Mouse (Mus musculus): ENCODE data around the gene Tcf3. TPM values are rescaled to one million over a fixed set of nuclear protein-coding genes. Genes with fewer than 3 reads are reported as not detected.
A peak's percentile ranks its signal among the peaks of the same experiment; 100 is the strongest.

Gene Tcf3
- polyA plus RNA-seq, 2 experiments = 129 to 191 TPM

DNA sequence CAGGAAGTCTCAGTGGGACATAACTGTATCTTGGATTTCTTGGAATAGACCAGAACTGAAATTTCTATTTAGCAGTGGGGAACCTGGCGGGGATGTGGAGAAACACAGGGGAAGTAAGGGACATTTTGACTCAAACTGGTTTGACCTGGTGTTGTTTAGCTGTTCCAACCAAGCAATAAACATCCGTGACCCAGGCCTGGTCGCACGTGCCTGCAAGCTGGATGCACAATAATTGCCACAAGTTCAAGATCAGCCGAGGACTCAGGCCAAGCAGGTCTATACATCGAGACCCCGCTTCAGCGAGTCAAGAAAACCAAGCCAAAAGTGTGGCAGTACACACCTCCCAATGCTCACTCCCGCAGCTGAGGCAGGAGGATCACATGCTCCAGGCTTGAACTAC, 61.5 kb downstream of the Tcf3 start:
- H3K9me3 ChIP-seq (ENCODE audit: control insufficient read depth, low read length) = no peaks in the 10 kb centered on the region
- WGBS = 53% methylated on average over 9 of the region's 9 CpGs
- H3K9ac ChIP-seq (ENCODE audit: low read depth, low read length, severe bottlenecking) = 0 out of 2 replicates have a peak overlapping the region, but pooled peaks have one; percentile 0
- DNase-seq (ENCODE audit: low spot score) = no peak
- peak overlapping the region; percentile 29 for H3K4me3 ChIP-seq (replicated peaks; ENCODE audit: low read length)
- no peak for ATAC-seq (ENCODE audit: low FRiP score, low read depth)
- H3K4me1 ChIP-seq (ENCODE audit: control insufficient read depth, insufficient read depth, low read length) = peaks cover 7% of the 10 kb centered on the region
- TF ChIP-seq POLR2A (IDR thresholded peaks at IDR 0.05; ENCODE audit: borderline replicate concordance, extremely low read depth, insufficient read depth, insufficient read length) = no peak
- H3K27me3 ChIP-seq (ENCODE audit: control insufficient read depth, insufficient read depth, low read length) = no peaks in the 10 kb centered on the region
- H3K36me3 ChIP-seq (ENCODE audit: control insufficient read depth, insufficient read depth, low read length) = no peaks in the 10 kb centered on the region
- no peak overlapping the region for H3K27ac ChIP-seq (replicated peaks; ENCODE audit: low read depth, low read length)
- H3K4me2 ChIP-seq (replicated peaks; ENCODE audit: low read depth, low read length, severe bottlenecking) = peak overlapping the region; percentile 32

DNA sequence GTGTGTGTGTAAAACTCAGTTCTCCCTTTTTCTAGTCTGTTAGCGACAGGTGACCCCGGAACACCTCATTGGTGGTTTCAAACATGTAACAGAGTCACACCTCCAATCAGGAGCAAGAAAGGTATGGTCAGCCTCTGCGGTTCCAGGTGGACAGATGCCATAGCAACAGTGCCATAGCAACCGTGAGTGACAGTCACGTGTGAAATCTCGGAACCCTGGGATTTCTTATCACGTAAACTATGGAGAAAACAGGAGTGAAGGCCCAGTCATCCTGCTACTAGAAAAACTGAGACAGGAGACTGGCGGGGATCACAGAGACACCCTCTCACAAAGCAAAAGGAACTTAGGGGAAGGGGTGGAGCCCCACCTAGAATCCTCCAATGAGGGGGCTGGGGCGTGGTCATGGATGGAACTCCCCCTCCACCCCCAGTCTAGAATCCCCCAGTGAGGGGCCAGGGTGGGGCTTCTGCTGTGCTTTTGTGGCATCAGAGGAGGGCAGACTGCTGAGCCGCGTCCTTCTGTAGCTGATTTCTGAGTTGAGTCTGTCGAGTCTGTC, 62.0 kb downstream of the Tcf3 start:
- WGBS = 2% methylated on average over 12 of the region's 12 CpGs
- Histone ChIP-seq H3K36me3 (ENCODE audit: control insufficient read depth, insufficient read depth, low read length) (no peaks in the 10 kb centered on the region), H3K4me2 (replicated peaks; ENCODE audit: low read depth, low read length, severe bottlenecking) (peak overlapping the region; percentile 32), H3K27ac (replicated peaks; ENCODE audit: low read depth, low read length) (no peak overlapping the region), H3K27me3 (ENCODE audit: control insufficient read depth, insufficient read depth, low read length) (no peaks in the 10 kb centered on the region), H3K4me1 (ENCODE audit: control insufficient read depth, insufficient read depth, low read length) (peaks cover 7% of the 10 kb centered on the region), H3K9me3 (ENCODE audit: control insufficient read depth, low read length) (no peaks in the 10 kb centered on the region), H3K9ac (ENCODE audit: low read depth, low read length, severe bottlenecking) (0 out of 2 replicates have a peak overlapping the region, but pooled peaks have one; percentile 0), H3K4me3 (replicated peaks; ENCODE audit: low read length) (peak overlapping the region; percentile 29)
- ATAC-seq (ENCODE audit: low FRiP score, low read depth) (peak; percentile 86), DNase-seq (ENCODE audit: low spot score) (peak; percentile 87)
- no peak for TF ChIP-seq POLR2A (IDR thresholded peaks at IDR 0.05; ENCODE audit: borderline replicate concordance, extremely low read depth, insufficient read depth, insufficient read length)

DNA sequence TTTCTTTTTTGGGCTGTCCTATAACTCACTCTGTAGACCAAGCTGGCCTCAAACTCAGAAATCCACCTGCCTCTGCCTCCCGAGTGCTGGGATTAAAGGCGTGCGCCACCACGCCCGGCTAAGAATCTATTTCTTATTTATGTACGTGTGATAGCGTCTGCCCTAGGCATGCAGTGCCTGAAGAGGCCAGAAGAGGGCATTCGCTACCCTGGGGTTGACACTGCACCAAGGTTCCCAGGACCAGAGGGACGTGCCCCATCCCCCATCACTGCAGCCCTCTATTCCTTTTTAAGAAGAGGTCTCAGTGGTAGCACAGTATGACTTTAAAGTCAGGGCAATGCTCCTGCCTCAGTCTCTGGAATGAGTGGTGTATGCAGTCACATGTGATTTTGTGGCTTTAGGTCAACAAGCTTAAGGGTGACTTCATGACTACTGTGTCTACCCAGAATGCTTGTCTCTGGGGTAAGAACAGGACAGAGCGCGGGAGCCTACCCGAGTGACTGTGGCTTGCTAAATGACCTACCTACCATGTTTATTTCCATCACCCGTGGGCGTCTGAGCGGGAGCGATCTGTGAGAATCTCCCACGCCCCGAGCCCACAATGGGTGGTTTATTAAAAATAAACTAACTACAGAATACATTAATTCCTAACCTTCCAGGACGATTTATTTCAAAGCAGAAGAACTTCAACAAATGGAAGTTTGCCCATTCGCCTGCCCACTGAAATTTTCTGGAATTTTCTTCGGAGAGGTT, 63.3 kb downstream of the Tcf3 start:
- Histone ChIP-seq H3K27ac (replicated peaks; ENCODE audit: low read depth, low read length) (no peak overlapping the region), H3K4me1 (ENCODE audit: control insufficient read depth, insufficient read depth, low read length) (peaks cover 7% of the 10 kb centered on the region), H3K9me3 (ENCODE audit: control insufficient read depth, low read length) (no peaks in the 10 kb centered on the region), H3K36me3 (ENCODE audit: control insufficient read depth, insufficient read depth, low read length) (no peaks in the 10 kb centered on the region), H3K9ac (ENCODE audit: low read depth, low read length, severe bottlenecking) (no peak overlapping the region), H3K27me3 (ENCODE audit: control insufficient read depth, insufficient read depth, low read length) (no peaks in the 10 kb centered on the region), H3K4me2 (replicated peaks; ENCODE audit: low read depth, low read length, severe bottlenecking) (no peak overlapping the region), H3K4me3 (replicated peaks; ENCODE audit: low read length) (no peak overlapping the region)
- TF ChIP-seq POLR2A (IDR thresholded peaks at IDR 0.05; ENCODE audit: borderline replicate concordance, extremely low read depth, insufficient read depth, insufficient read length) = no peak
- DNase-seq (ENCODE audit: low spot score) (no peak), ATAC-seq (ENCODE audit: low FRiP score, low read depth) (no peak)
- 83% methylated on average over 21 of the region's 21 CpGs for WGBS

DNA sequence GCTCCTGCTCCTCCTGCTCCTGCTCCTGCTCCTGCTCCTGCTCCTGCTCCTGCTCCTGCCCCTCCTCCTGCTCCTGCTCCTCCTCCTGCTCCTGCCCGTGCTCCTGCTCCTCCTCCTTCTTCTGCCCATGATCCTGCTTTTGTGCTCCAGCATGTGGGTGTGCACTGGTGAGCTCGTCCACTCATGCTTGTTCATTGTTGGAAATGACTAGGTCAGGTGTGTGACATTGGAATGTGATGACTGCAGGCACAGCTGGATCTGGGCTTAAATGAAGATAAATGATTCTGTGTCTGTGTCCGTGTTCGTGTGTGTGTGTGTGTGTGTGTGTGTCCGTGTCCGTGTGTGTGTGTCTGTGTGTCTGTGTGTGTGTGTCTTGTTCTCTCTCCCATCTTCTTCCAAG, 65.1 kb downstream of the Tcf3 start:
- 89% methylated on average over 6 of the region's 6 CpGs for WGBS
- no peak overlapping the region for H3K27ac ChIP-seq (replicated peaks; ENCODE audit: low read depth, low read length)
- H3K36me3 ChIP-seq (ENCODE audit: control insufficient read depth, insufficient read depth, low read length) = no peaks in the 10 kb centered on the region
- H3K9ac ChIP-seq (ENCODE audit: low read depth, low read length, severe bottlenecking) = no peak overlapping the region
- H3K4me1 ChIP-seq (ENCODE audit: control insufficient read depth, insufficient read depth, low read length) = peaks cover 7% of the 10 kb centered on the region
- TF ChIP-seq POLR2A (IDR thresholded peaks at IDR 0.05; ENCODE audit: borderline replicate concordance, extremely low read depth, insufficient read depth, insufficient read length) = no peak
- H3K27me3 ChIP-seq (ENCODE audit: control insufficient read depth, insufficient read depth, low read length) = no peaks in the 10 kb centered on the region
- H3K4me2 ChIP-seq (replicated peaks; ENCODE audit: low read depth, low read length, severe bottlenecking) = no peak overlapping the region
- no peaks in the 10 kb centered on the region for H3K9me3 ChIP-seq (ENCODE audit: control insufficient read depth, low read length)
- DNase-seq (ENCODE audit: low spot score) = no peak
- no peak overlapping the region for H3K4me3 ChIP-seq (replicated peaks; ENCODE audit: low read length)
- no peak for ATAC-seq (ENCODE audit: low FRiP score, low read depth)

DNA sequence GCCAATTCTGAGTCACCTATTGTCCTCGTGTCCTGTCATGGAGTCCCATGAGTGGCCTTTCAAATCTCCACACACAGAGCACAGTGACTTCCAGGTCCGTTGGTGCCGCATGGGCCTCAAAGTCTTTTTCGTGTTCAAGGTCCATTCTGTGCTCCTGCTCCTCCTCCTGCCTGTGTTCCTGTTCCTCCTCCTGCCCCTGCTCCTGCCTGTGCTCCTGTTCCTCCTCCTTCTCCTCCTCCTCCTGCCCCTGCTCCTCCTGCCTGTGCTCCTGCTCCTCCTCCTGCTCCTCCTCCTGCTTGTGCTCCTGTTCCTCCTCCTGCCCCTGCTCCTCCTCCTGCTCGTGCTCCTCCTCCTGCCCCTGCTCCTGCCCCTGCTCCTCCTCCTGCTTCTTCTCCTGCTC, 65.5 kb downstream of the Tcf3 start:
- DNase-seq (ENCODE audit: low spot score) (no peak), ATAC-seq (ENCODE audit: low FRiP score, low read depth) (no peak)
- H3K36me3 ChIP-seq (ENCODE audit: control insufficient read depth, insufficient read depth, low read length) = no peaks in the 10 kb centered on the region
- peaks cover 7% of the 10 kb centered on the region for H3K4me1 ChIP-seq (ENCODE audit: control insufficient read depth, insufficient read depth, low read length)
- H3K27me3 ChIP-seq (ENCODE audit: control insufficient read depth, insufficient read depth, low read length) = no peaks in the 10 kb centered on the region
- no peak overlapping the region for H3K4me3 ChIP-seq (replicated peaks; ENCODE audit: low read length)
- no peak overlapping the region for H3K9ac ChIP-seq (ENCODE audit: low read depth, low read length, severe bottlenecking)
- H3K27ac ChIP-seq (replicated peaks; ENCODE audit: low read depth, low read length) = no peak overlapping the region
- H3K9me3 ChIP-seq (ENCODE audit: control insufficient read depth, low read length) = no peaks in the 10 kb centered on the region
- no peak for TF ChIP-seq POLR2A (IDR thresholded peaks at IDR 0.05; ENCODE audit: borderline replicate concordance, extremely low read depth, insufficient read depth, insufficient read length)
- H3K4me2 ChIP-seq (replicated peaks; ENCODE audit: low read depth, low read length, severe bottlenecking) = no peak overlapping the region
- 47% methylated on average over 5 of the region's 5 CpGs for WGBS
